Mouse (Mus musculus): ENCODE data around the gene Mrgprx1.

DNA sequence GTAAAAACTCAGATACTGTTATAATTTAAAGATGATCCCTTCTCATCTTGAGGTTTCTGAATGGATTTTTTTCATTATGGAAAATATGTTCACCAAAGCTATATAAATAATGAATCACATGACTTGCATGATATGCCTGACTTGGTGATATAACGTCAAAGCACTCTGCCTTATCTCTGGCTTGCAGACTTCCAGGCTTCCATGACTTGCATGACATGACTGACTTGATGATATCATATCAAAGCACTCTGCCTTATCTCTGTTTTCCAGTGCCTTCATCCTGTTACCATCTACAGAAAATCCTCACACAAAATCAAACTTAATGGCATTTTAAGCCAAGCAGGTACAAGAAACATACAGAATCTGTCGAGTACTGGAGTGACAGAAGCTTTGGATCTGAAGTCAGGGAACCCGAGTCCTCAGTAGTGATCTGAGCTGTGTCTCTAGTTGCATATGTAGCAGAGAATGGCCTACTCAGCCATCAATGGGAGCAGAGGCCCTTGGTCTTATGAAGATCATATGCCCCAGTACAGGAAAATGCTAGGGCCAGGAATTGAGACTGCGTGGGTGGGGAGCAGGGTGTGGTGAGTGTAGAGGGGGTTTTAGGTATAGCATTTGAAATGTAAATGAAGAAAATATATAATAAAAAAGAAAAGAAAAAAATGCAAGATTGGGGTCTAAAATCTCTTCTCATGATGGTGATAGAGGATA lies 19.2 kb upstream of the Mrgprx1 start:
- TF ChIP-seq CTCF (conservative IDR thresholded peaks at IDR 0.05; ENCODE audit: insufficient read depth, insufficient read length, low read depth, low read length) (no peak), POLR2A (IDR thresholded peaks at IDR 0.05; ENCODE audit: low read depth, low read length) (no peak)

Data from kidney, adult 2 months (tissue).